ENCODE assay signal across 24 mouse cellular contexts in the genomic region with DNA sequence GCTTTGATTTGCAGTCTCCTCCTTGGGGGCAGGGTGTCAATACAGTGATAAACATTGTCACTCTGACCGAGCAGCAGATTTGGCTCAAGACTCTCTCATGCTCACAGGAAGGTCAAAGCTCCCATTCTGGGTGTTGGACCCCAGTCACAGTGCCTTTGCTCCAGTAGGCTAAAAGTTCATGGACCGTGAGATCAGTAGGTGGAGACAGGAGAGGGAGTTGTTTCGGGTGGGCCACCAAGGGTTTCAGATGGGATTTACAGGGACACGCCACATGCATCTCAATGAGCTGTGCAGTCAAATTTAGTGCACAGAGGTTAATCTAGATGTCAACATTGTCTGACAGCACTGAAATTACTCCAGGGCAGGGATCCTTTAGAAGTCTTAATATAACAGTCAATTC.
DNase-seq lines count a peak whose midpoint lies in the region; ATAC-seq and TF ChIP-seq lines count a peak whose summit lies in the region.
"Had no signal": no experiment of that assay in that cellular context is flagged by ENCODE, and none has a peak within 500 bp of the region (broad histone marks: within the 10 kb centered on the region; RNA-seq: fewer than 3 reads in every experiment).

No protein-coding gene starts in this region.

- H3K9me3 ChIP-seq in kidney, embryonic 15.5 days (replicated peaks) = no peaks in the 10 kb centered on the region
- no peaks in the 10 kb centered on the region for H3K9me3 ChIP-seq in lung, embryonic 14.5 days (ENCODE audit: low read depth, low read length)
- H3K9me3 ChIP-seq in midbrain, embryonic 14.5 days (ENCODE audit: control insufficient read depth, low read length) = no peaks in the 10 kb centered on the region
- H3K9me3 ChIP-seq in midbrain, embryonic 13.5 days = no peaks in the 10 kb centered on the region
- H3K9me3 ChIP-seq: embryonic facial prominence, embryonic 12.5 days; embryonic facial prominence, embryonic 15.5 days; hindbrain, embryonic 12.5 days; hindbrain, embryonic 15.5 days had no signal

- TF ChIP-seq CTCF in lung, embryonic 14.5 days (IDR thresholded peaks at IDR 0.05; ENCODE audit: low read depth) = no peak

- peak; percentile 7 for DNase-seq in embryo, embryonic 10 days (ENCODE audit: low spot score)
- DNase-seq in embryo, embryonic 11 days = no peak
- DNase-seq in kidney, adult 18-20 months = no peak
- DNase-seq in lung, embryonic 14.5 days = peak; percentile 2
- DNase-seq in lung, postnatal 36 days = no peak
- DNase-seq in midbrain, embryonic 14.5 days = peak; percentile 23
- DNase-seq: adrenal gland, adult 8-10 months; adrenal gland, postnatal 25 days; cerebellum, adult 18-20 months; cerebellum, adult 9-10 months; cerebellum, postnatal 14 days; forebrain, postnatal 0 days; gastrocnemius, adult 2 months; gastrocnemius, postnatal 14 days; heart, adult 11 months had no signal

- peak; percentile 94 for ATAC-seq in kidney, embryonic 15.5 days (replicated peaks; ENCODE audit: low FRiP score)
- ATAC-seq in lung, embryonic 14.5 days (ENCODE audit: insufficient read depth) = no peak
- ATAC-seq in midbrain, embryonic 14.5 days (ENCODE audit: low FRiP score, low TSS enrichment) = no peak
- no peak for ATAC-seq in midbrain, embryonic 13.5 days
- ATAC-seq: activated CD4-positive, CD25-positive, alpha-beta regulatory T cell, adult 4 months; forebrain, embryonic 14.5 days; forebrain, postnatal 0 days had no signal

- no peak overlapping the region for H3K4me3 ChIP-seq in kidney, embryonic 15.5 days (replicated peaks)
- no peak overlapping the region for H3K4me3 ChIP-seq in lung, embryonic 14.5 days (ENCODE audit: low read depth, low read length)
- no peak overlapping the region for H3K4me3 ChIP-seq in midbrain, embryonic 14.5 days (replicated peaks; ENCODE audit: low read depth, low read length)
- no peak overlapping the region for H3K4me3 ChIP-seq in midbrain, embryonic 13.5 days (replicated peaks)
- H3K4me3 ChIP-seq: embryonic facial prominence, embryonic 12.5 days; embryonic facial prominence, embryonic 15.5 days; gastrocnemius, adult 2 months; hindbrain, embryonic 12.5 days; hindbrain, embryonic 15.5 days had no signal

- H3K4me1 ChIP-seq in kidney, embryonic 15.5 days = 0 out of 2 replicates have a peak, but pooled peaks cover 10% of the 10 kb centered on the region
- H3K4me1 ChIP-seq in lung, embryonic 14.5 days (ENCODE audit: insufficient read depth) = no peaks in the 10 kb centered on the region
- H3K4me1 ChIP-seq in midbrain, embryonic 14.5 days (ENCODE audit: control insufficient read depth, insufficient read depth, low read length) = peaks cover 1% of the 10 kb centered on the region; the same call in 1 of the 2 replicates
- peaks cover 13% of the 10 kb centered on the region for H3K4me1 ChIP-seq in midbrain, embryonic 13.5 days (replicated peaks)
- H3K4me1 ChIP-seq: embryonic facial prominence, embryonic 12.5 days; embryonic facial prominence, embryonic 15.5 days had no signal

- H3K4me2 ChIP-seq in kidney, embryonic 15.5 days = no peak overlapping the region
- H3K4me2 ChIP-seq in lung, embryonic 14.5 days = no peak overlapping the region
- no peak overlapping the region for H3K4me2 ChIP-seq in midbrain, embryonic 14.5 days (ENCODE audit: low read length)
- H3K4me2 ChIP-seq in midbrain, embryonic 13.5 days (replicated peaks) = no peak overlapping the region
- H3K4me2 ChIP-seq: embryonic facial prominence, embryonic 12.5 days; embryonic facial prominence, embryonic 15.5 days; heart, embryonic 11.5 days; hindbrain, embryonic 12.5 days; hindbrain, embryonic 15.5 days had no signal

- 14% methylated on average over 4 of the region's 4 CpGs for WGBS in kidney, embryonic 15.5 days
- 26% methylated on average over 4 of the region's 4 CpGs for WGBS in lung, embryonic 14.5 days
- WGBS in midbrain, embryonic 14.5 days = 26% methylated on average over 4 of the region's 4 CpGs
- WGBS in midbrain, embryonic 13.5 days = 49% methylated on average over 4 of the region's 4 CpGs

- H3K27me3 ChIP-seq in kidney, embryonic 15.5 days = no peaks in the 10 kb centered on the region
- no peaks in the 10 kb centered on the region for H3K27me3 ChIP-seq in lung, embryonic 14.5 days (ENCODE audit: insufficient read depth, low read length)
- H3K27me3 ChIP-seq in midbrain, embryonic 14.5 days (ENCODE audit: control insufficient read depth, insufficient read depth, low read length) = no peaks in the 10 kb centered on the region
- no peaks in the 10 kb centered on the region for H3K27me3 ChIP-seq in midbrain, embryonic 13.5 days
- H3K27me3 ChIP-seq: embryonic facial prominence, embryonic 12.5 days; embryonic facial prominence, embryonic 15.5 days; hindbrain, embryonic 12.5 days; hindbrain, embryonic 15.5 days had no signal

- no peak overlapping the region for H3K9ac ChIP-seq in kidney, embryonic 15.5 days
- no peak overlapping the region for H3K9ac ChIP-seq in lung, embryonic 14.5 days
- no peak overlapping the region for H3K9ac ChIP-seq in midbrain, embryonic 14.5 days (replicated peaks; ENCODE audit: low read length)
- H3K9ac ChIP-seq in midbrain, embryonic 13.5 days (replicated peaks) = no peak overlapping the region
- H3K9ac ChIP-seq: embryonic facial prominence, embryonic 12.5 days; embryonic facial prominence, embryonic 15.5 days; forebrain, postnatal 0 days; hindbrain, embryonic 12.5 days; hindbrain, embryonic 15.5 days had no signal

- no peaks in the 10 kb centered on the region for H3K36me3 ChIP-seq in kidney, embryonic 15.5 days
- H3K36me3 ChIP-seq in lung, embryonic 14.5 days (ENCODE audit: insufficient read depth) = no peaks in the 10 kb centered on the region
- H3K36me3 ChIP-seq in midbrain, embryonic 14.5 days (ENCODE audit: control insufficient read depth, insufficient read depth, low read length) = 0 out of 2 replicates have a peak, but pooled peaks cover 2% of the 10 kb centered on the region
- no peaks in the 10 kb centered on the region for H3K36me3 ChIP-seq in midbrain, embryonic 13.5 days
- H3K36me3 ChIP-seq: embryonic facial prominence, embryonic 12.5 days; embryonic facial prominence, embryonic 15.5 days; hindbrain, embryonic 12.5 days; hindbrain, embryonic 15.5 days had no signal

- H3K27ac ChIP-seq in kidney, embryonic 15.5 days = no peak overlapping the region
- H3K27ac ChIP-seq in lung, embryonic 14.5 days (ENCODE audit: low read depth) = no peak overlapping the region
- H3K27ac ChIP-seq in midbrain, embryonic 14.5 days (replicated peaks; ENCODE audit: low read depth, low read length) = no peak overlapping the region
- no peak overlapping the region for H3K27ac ChIP-seq in midbrain, embryonic 13.5 days
- H3K27ac ChIP-seq: embryonic facial prominence, embryonic 12.5 days; embryonic facial prominence, embryonic 15.5 days; gastrocnemius, adult 2 months; hindbrain, embryonic 12.5 days; hindbrain, embryonic 15.5 days had no signal

Comparison
In these comparisons a context has a peak if more than half of its experiments do, and no peak if none do; other contexts are left out.
1. DNase-seq: peak in embryo, embryonic 10 days (single experiment), lung, embryonic 14.5 days (single experiment) and midbrain, embryonic 14.5 days (single experiment); none in embryo, embryonic 11 days (single experiment), kidney, adult 18-20 months (single experiment) and lung, postnatal 36 days (single experiment).